Mouse (Mus musculus): ENCODE measurements at regions not wholly inside any gene's neighbourhood (a gene's known extent, or its start where the extent isn't known, plus 50 kb on each side); places are given as distances from the start of the nearest gene placed in this dataset.

GRCm38 (mm10) chr10:25000231-25001222 is 73.2 kb upstream of the Arg1 start:
- no peaks in the 10 kb centered on the region for H3K9me3 ChIP-seq (replicated peaks; ENCODE audit: control insufficient read depth, insufficient read depth, low read length, poor library complexity, severe bottlenecking)

GRCm38 (mm10) chr10:24999807-25000206 is 72.5 kb upstream of the Arg1 start:
- no peaks in the 10 kb centered on the region for H3K4me1 ChIP-seq (ENCODE audit: control insufficient read depth, insufficient read depth, low read length)
- no peak overlapping the region for H3K27ac ChIP-seq (ENCODE audit: insufficient read depth, low read length)
- 0 out of 2 replicates have a peak, but pooled peaks cover 2% of the 10 kb centered on the region for H3K27me3 ChIP-seq (ENCODE audit: control insufficient read depth, insufficient read depth, low read length, poor library complexity, severe bottlenecking)
- H3K4me3 ChIP-seq (ENCODE audit: low read depth, low read length) = no peak overlapping the region
- no peaks in the 10 kb centered on the region for H3K9me3 ChIP-seq (replicated peaks; ENCODE audit: control insufficient read depth, insufficient read depth, low read length, poor library complexity, severe bottlenecking)
- H3K36me3 ChIP-seq (ENCODE audit: control insufficient read depth, insufficient read depth, low read length, poor library complexity, severe bottlenecking) = no peaks in the 10 kb centered on the region
- TF ChIP-seq POLR2A (IDR thresholded peaks at IDR 0.05; ENCODE audit: insufficient read depth, low read length) (no peak), EP300 (IDR thresholded peaks at IDR 0.05; ENCODE audit: insufficient read depth, low read depth, low read length) (no peak)
- H3K9ac ChIP-seq (ENCODE audit: low read depth, poor library complexity, severe bottlenecking) = no peak overlapping the region

More at GRCm38 (mm10) chr10:25000231-25001222, 73.2 kb upstream of the Arg1 start:
- Histone ChIP-seq H3K4me3 (ENCODE audit: low read depth, low read length) (no peak overlapping the region), H3K4me1 (ENCODE audit: control insufficient read depth, insufficient read depth, low read length) (no peaks in the 10 kb centered on the region), H3K27ac (ENCODE audit: insufficient read depth, low read length) (no peak overlapping the region), H3K27me3 (ENCODE audit: control insufficient read depth, insufficient read depth, low read length, poor library complexity, severe bottlenecking) (0 out of 2 replicates have a peak, but pooled peaks cover 2% of the 10 kb centered on the region), H3K9ac (ENCODE audit: low read depth, poor library complexity, severe bottlenecking) (no peak overlapping the region), H3K36me3 (ENCODE audit: control insufficient read depth, insufficient read depth, low read length, poor library complexity, severe bottlenecking) (no peaks in the 10 kb centered on the region)
- TF ChIP-seq POLR2A (IDR thresholded peaks at IDR 0.05; ENCODE audit: insufficient read depth, low read length) (no peak), EP300 (IDR thresholded peaks at IDR 0.05; ENCODE audit: insufficient read depth, low read depth, low read length) (no peak), CTCF (IDR thresholded peaks at IDR 0.05; ENCODE audit: low read depth, low read length) (no peak)

- Histone ChIP-seq H3K27ac (ENCODE audit: insufficient read depth, low read length) (no peak overlapping the region), H3K36me3 (ENCODE audit: control insufficient read depth, insufficient read depth, low read length, poor library complexity, severe bottlenecking) (no peaks in the 10 kb centered on the region), H3K9ac (ENCODE audit: low read depth, poor library complexity, severe bottlenecking) (no peak overlapping the region), H3K27me3 (ENCODE audit: control insufficient read depth, insufficient read depth, low read length, poor library complexity, severe bottlenecking) (no peaks in the 10 kb centered on the region), H3K9me3 (replicated peaks; ENCODE audit: control insufficient read depth, insufficient read depth, low read length, poor library complexity, severe bottlenecking) (no peaks in the 10 kb centered on the region), H3K4me1 (ENCODE audit: control insufficient read depth, insufficient read depth, low read length) (no peaks in the 10 kb centered on the region), H3K4me3 (ENCODE audit: low read depth, low read length) (no peak overlapping the region)
- no peak for TF ChIP-seq EP300 (IDR thresholded peaks at IDR 0.05; ENCODE audit: insufficient read depth, low read depth, low read length)
- TF ChIP-seq POLR2A (IDR thresholded peaks at IDR 0.05; ENCODE audit: insufficient read depth, low read length) = no peak
- no peak for TF ChIP-seq CTCF (IDR thresholded peaks at IDR 0.05; ENCODE audit: low read depth, low read length)
These were observed 70.4 kb upstream of the Arg1 start for GRCm38 (mm10) chr10:24997661-24998060.

- H3K4me1 ChIP-seq (ENCODE audit: control insufficient read depth, insufficient read depth, low read length) = no peaks in the 10 kb centered on the region
- H3K27me3 ChIP-seq (ENCODE audit: control insufficient read depth, insufficient read depth, low read length, poor library complexity, severe bottlenecking) = no peaks in the 10 kb centered on the region
- no peaks in the 10 kb centered on the region for H3K36me3 ChIP-seq (ENCODE audit: control insufficient read depth, insufficient read depth, low read length, poor library complexity, severe bottlenecking)
- no peaks in the 10 kb centered on the region for H3K9me3 ChIP-seq (replicated peaks; ENCODE audit: control insufficient read depth, insufficient read depth, low read length, poor library complexity, severe bottlenecking)
- H3K4me3 ChIP-seq (ENCODE audit: low read depth, low read length) = no peak overlapping the region
- TF ChIP-seq EP300 (IDR thresholded peaks at IDR 0.05; ENCODE audit: insufficient read depth, low read depth, low read length) (no peak), POLR2A (IDR thresholded peaks at IDR 0.05; ENCODE audit: insufficient read depth, low read length) (no peak), CTCF (IDR thresholded peaks at IDR 0.05; ENCODE audit: low read depth, low read length) (no peak)
- no peak overlapping the region for H3K27ac ChIP-seq (ENCODE audit: insufficient read depth, low read length)
- no peak overlapping the region for H3K9ac ChIP-seq (ENCODE audit: low read depth, poor library complexity, severe bottlenecking)
These were observed 68.5 kb upstream of the Arg1 start for GRCm38 (mm10) chr10:24995751-24996150.

- no peaks in the 10 kb centered on the region; the same call in 1 of the 2 replicates for H3K27me3 ChIP-seq (ENCODE audit: control insufficient read depth, insufficient read depth, low read length, poor library complexity, severe bottlenecking)
- H3K4me3 ChIP-seq (ENCODE audit: low read depth, low read length) = no peak overlapping the region
- no peak for TF ChIP-seq EP300 (IDR thresholded peaks at IDR 0.05; ENCODE audit: insufficient read depth, low read depth, low read length)
- TF ChIP-seq CTCF (IDR thresholded peaks at IDR 0.05; ENCODE audit: low read depth, low read length) = no peak
- TF ChIP-seq POLR2A (IDR thresholded peaks at IDR 0.05; ENCODE audit: insufficient read depth, low read length) = no peak
- no peak overlapping the region for H3K9ac ChIP-seq (ENCODE audit: low read depth, poor library complexity, severe bottlenecking)
- no peaks in the 10 kb centered on the region for H3K4me1 ChIP-seq (ENCODE audit: control insufficient read depth, insufficient read depth, low read length)
- no peaks in the 10 kb centered on the region for H3K9me3 ChIP-seq (replicated peaks; ENCODE audit: control insufficient read depth, insufficient read depth, low read length, poor library complexity, severe bottlenecking)
- H3K27ac ChIP-seq (ENCODE audit: insufficient read depth, low read length) = no peak overlapping the region
- no peaks in the 10 kb centered on the region for H3K36me3 ChIP-seq (ENCODE audit: control insufficient read depth, insufficient read depth, low read length, poor library complexity, severe bottlenecking)
These were observed 62.8 kb upstream of the Arg1 start for GRCm38 (mm10) chr10:24989965-24990653.
